Mouse (Mus musculus): ENCODE data around the gene Gabbr2. TPM values are rescaled to one million over a fixed set of nuclear protein-coding genes. Genes with fewer than 3 reads are reported as not detected.
A peak's percentile ranks its signal among the peaks of the same experiment; 100 is the strongest.

Gene Gabbr2
- polyA plus RNA-seq, 1 experiment from 2014 or later: 0.05 TPM

- no peak overlapping the region for H3K4me3 ChIP-seq
- no peaks in the 10 kb centered on the region for H3K4me1 ChIP-seq
- H3K9ac ChIP-seq: no peak overlapping the region
- H3K4me2 ChIP-seq: no peak overlapping the region
- H3K9me3 ChIP-seq: no peaks in the 10 kb centered on the region
- 76% methylated on average over 14 of the region's 14 CpGs for WGBS
- no peak for ATAC-seq (ENCODE audit: insufficient number of reproducible peaks, low FRiP score, low TSS enrichment, low read depth)
- H3K36me3 ChIP-seq: no peaks in the 10 kb centered on the region
- H3K27me3 ChIP-seq: peaks cover 17% of the 10 kb centered on the region; the same call in 1 of the 2 replicates
- H3K27ac ChIP-seq: no peak overlapping the region
These were observed 303.4 kb downstream of the Gabbr2 start for GRCm38 (mm10) chr4:46688213-46688832.

GRCm38 (mm10) chr4:46684160-46684559 is 307.5 kb downstream of the Gabbr2 start:
- Histone ChIP-seq H3K36me3 (no peaks in the 10 kb centered on the region), H3K27ac (no peak overlapping the region), H3K4me3 (no peak overlapping the region), H3K4me1 (no peaks in the 10 kb centered on the region), H3K27me3 (peaks cover 9% of the 10 kb centered on the region; the same call in 1 of the 2 replicates), H3K9ac (no peak overlapping the region), H3K4me2 (no peak overlapping the region), H3K9me3 (no peaks in the 10 kb centered on the region)
- 59% methylated on average over 6 of the region's 6 CpGs for WGBS
- no peak for ATAC-seq (ENCODE audit: insufficient number of reproducible peaks, low FRiP score, low TSS enrichment, low read depth)

- H3K4me3 ChIP-seq: no peak overlapping the region
- no peak overlapping the region for H3K27ac ChIP-seq
- H3K9me3 ChIP-seq: no peaks in the 10 kb centered on the region
- no peak for ATAC-seq (ENCODE audit: insufficient number of reproducible peaks, low FRiP score, low TSS enrichment, low read depth)
- no peaks in the 10 kb centered on the region for H3K36me3 ChIP-seq
- no peak overlapping the region for H3K4me2 ChIP-seq
- WGBS: 63% methylated on average over 3 of the region's 3 CpGs
- no peaks in the 10 kb centered on the region for H3K27me3 ChIP-seq
- H3K4me1 ChIP-seq: no peaks in the 10 kb centered on the region
- no peak overlapping the region for H3K9ac ChIP-seq
These were observed 315.0 kb downstream of the Gabbr2 start for GRCm38 (mm10) chr4:46676646-46677045.

- no peak for ATAC-seq (ENCODE audit: insufficient number of reproducible peaks, low FRiP score, low TSS enrichment, low read depth)
- no peaks in the 10 kb centered on the region for H3K27me3 ChIP-seq
- H3K9ac ChIP-seq: no peak overlapping the region
- no peak overlapping the region for H3K27ac ChIP-seq
- H3K4me1 ChIP-seq: no peaks in the 10 kb centered on the region
- no peak overlapping the region for H3K4me3 ChIP-seq
- H3K4me2 ChIP-seq: no peak overlapping the region
- no peaks in the 10 kb centered on the region for H3K9me3 ChIP-seq
- 49% methylated on average over 4 of the region's 4 CpGs for WGBS
- no peaks in the 10 kb centered on the region for H3K36me3 ChIP-seq
These were observed 315.7 kb downstream of the Gabbr2 start for GRCm38 (mm10) chr4:46675992-46676391.

GRCm38 (mm10) chr4:46675272-46675785 is 316.3 kb downstream of the Gabbr2 start:
- WGBS: 70% methylated on average over 11 of the region's 11 CpGs
- Histone ChIP-seq H3K4me3 (no peak overlapping the region), H3K9me3 (no peaks in the 10 kb centered on the region), H3K4me1 (no peaks in the 10 kb centered on the region), H3K4me2 (no peak overlapping the region), H3K36me3 (no peaks in the 10 kb centered on the region), H3K27ac (no peak overlapping the region), H3K9ac (no peak overlapping the region), H3K27me3 (no peaks in the 10 kb centered on the region)
- no peak for ATAC-seq (ENCODE audit: insufficient number of reproducible peaks, low FRiP score, low TSS enrichment, low read depth)

GRCm38 (mm10) chr4:46668620-46669019 is 323.1 kb downstream of the Gabbr2 start:
- Histone ChIP-seq H3K27ac (no peak overlapping the region), H3K4me3 (no peak overlapping the region), H3K9me3 (no peaks in the 10 kb centered on the region), H3K36me3 (no peaks in the 10 kb centered on the region), H3K9ac (no peak overlapping the region), H3K27me3 (no peaks in the 10 kb centered on the region), H3K4me1 (peaks cover 16% of the 10 kb centered on the region), H3K4me2 (no peak overlapping the region)
- WGBS: 63% methylated on average over 11 of the region's 11 CpGs
- ATAC-seq (ENCODE audit: insufficient number of reproducible peaks, low FRiP score, low TSS enrichment, low read depth): no peak

GRCm38 (mm10) chr4:46666420-46666819 is 325.3 kb downstream of the Gabbr2 start:
- ATAC-seq (ENCODE audit: insufficient number of reproducible peaks, low FRiP score, low TSS enrichment, low read depth): no peak
- Histone ChIP-seq H3K4me2 (no peak overlapping the region), H3K27ac (no peak overlapping the region), H3K9me3 (no peaks in the 10 kb centered on the region), H3K4me1 (peaks cover 16% of the 10 kb centered on the region), H3K36me3 (no peaks in the 10 kb centered on the region), H3K4me3 (no peak overlapping the region), H3K9ac (no peak overlapping the region), H3K27me3 (0 out of 2 replicates have a peak, but pooled peaks cover 4% of the 10 kb centered on the region)
- WGBS: 64% methylated on average over 5 of the region's 5 CpGs

- no peak overlapping the region for H3K4me3 ChIP-seq
- 2% methylated on average over 6 of the region's 8 CpGs for WGBS
- H3K4me2 ChIP-seq: 0 out of 2 replicates have a peak overlapping the region, but pooled peaks have one; percentile 81
- no peak for ATAC-seq (ENCODE audit: insufficient number of reproducible peaks, low FRiP score, low TSS enrichment, low read depth)
- no peak overlapping the region for H3K9ac ChIP-seq
- 0 out of 2 replicates have a peak, but pooled peaks cover 4% of the 10 kb centered on the region for H3K27me3 ChIP-seq
- H3K9me3 ChIP-seq: no peaks in the 10 kb centered on the region
- H3K27ac ChIP-seq: no peak overlapping the region
- peaks cover 16% of the 10 kb centered on the region for H3K4me1 ChIP-seq
- H3K36me3 ChIP-seq: no peaks in the 10 kb centered on the region
These were observed 326.3 kb downstream of the Gabbr2 start for GRCm38 (mm10) chr4:46665371-46665774.

- peaks cover 16% of the 10 kb centered on the region for H3K4me1 ChIP-seq
- 3% methylated on average over 34 of the region's 34 CpGs for WGBS
- no peaks in the 10 kb centered on the region for H3K9me3 ChIP-seq
- H3K36me3 ChIP-seq: no peaks in the 10 kb centered on the region
- peak; percentile 81 for ATAC-seq (ENCODE audit: insufficient number of reproducible peaks, low FRiP score, low TSS enrichment, low read depth)
- peak overlapping the region; percentile 78 for H3K27ac ChIP-seq
- H3K9ac ChIP-seq: peak overlapping the region; percentile 55
- 0 out of 2 replicates have a peak, but pooled peaks cover 4% of the 10 kb centered on the region for H3K27me3 ChIP-seq
- peak overlapping the region; percentile 81 for H3K4me2 ChIP-seq
- peak overlapping the region; percentile 44 for H3K4me3 ChIP-seq
These were observed 327.3 kb downstream of the Gabbr2 start for GRCm38 (mm10) chr4:46664123-46665009.

GRCm38 (mm10) chr4:46661433-46661832 is 330.2 kb downstream of the Gabbr2 start:
- Histone ChIP-seq H3K4me1 (peaks cover 16% of the 10 kb centered on the region), H3K4me2 (no peak overlapping the region), H3K36me3 (no peaks in the 10 kb centered on the region), H3K27ac (no peak overlapping the region), H3K27me3 (0 out of 2 replicates have a peak, but pooled peaks cover 4% of the 10 kb centered on the region), H3K9me3 (no peaks in the 10 kb centered on the region), H3K4me3 (no peak overlapping the region), H3K9ac (no peak overlapping the region)
- 82% methylated on average over 9 of the region's 9 CpGs for WGBS
- no peak for ATAC-seq (ENCODE audit: insufficient number of reproducible peaks, low FRiP score, low TSS enrichment, low read depth)

GRCm38 (mm10) chr4:46658946-46659345 is 332.7 kb downstream of the Gabbr2 start:
- Histone ChIP-seq H3K4me2 (no peak overlapping the region), H3K4me3 (no peak overlapping the region), H3K27ac (no peak overlapping the region), H3K36me3 (no peaks in the 10 kb centered on the region), H3K27me3 (0 out of 2 replicates have a peak, but pooled peaks cover 4% of the 10 kb centered on the region), H3K9me3 (no peaks in the 10 kb centered on the region), H3K9ac (no peak overlapping the region), H3K4me1 (peaks cover 2% of the 10 kb centered on the region; the same call in 1 of the 2 replicates)
- 70% methylated on average over 5 of the region's 5 CpGs for WGBS
- ATAC-seq (ENCODE audit: insufficient number of reproducible peaks, low FRiP score, low TSS enrichment, low read depth): no peak

- Histone ChIP-seq H3K27me3 (peaks cover 10% of the 10 kb centered on the region), H3K36me3 (no peaks in the 10 kb centered on the region), H3K4me1 (no peaks in the 10 kb centered on the region), H3K9me3 (no peaks in the 10 kb centered on the region), H3K27ac (no peak overlapping the region), H3K4me2 (no peak overlapping the region), H3K9ac (no peak overlapping the region), H3K4me3 (no peak overlapping the region)
- ATAC-seq (ENCODE audit: insufficient number of reproducible peaks, low FRiP score, low TSS enrichment, low read depth): no peak
- WGBS: 6% methylated on average over 5 of the region's 5 CpGs
These were observed 334.6 kb downstream of the Gabbr2 start for GRCm38 (mm10) chr4:46657116-46657515.
